Mouse (Mus musculus) brain, embryonic 14.5 days (tissue): ENCODE results near the gene Chd6.

Experiments
- CTCF ChIP-seq: fragments of 200-500 bp; IDR thresholded peaks from 2 replicates; pipeline ENCODE4 v1.5.1; 2012; ENCODE audit warnings: inconsistent platforms, mild to moderate bottlenecking, moderate library complexity, borderline replicate concordance; ENCODE audit not compliant: insufficient read depth, insufficient read length; ENCODE audit errors: extremely low read depth
- POLR2A ChIP-seq: fragments of 200-500 bp; IDR thresholded peaks from 2 replicates; pipeline ENCODE4 v1.6.1; 2012; ENCODE audit warnings: mild to moderate bottlenecking, inconsistent platforms, borderline replicate concordance; ENCODE audit not compliant: poor library complexity, insufficient read depth, insufficient read length, severe bottlenecking; ENCODE audit errors: extremely low read depth

- TF ChIP-seq CTCF, result no peak
- no peak for TF ChIP-seq POLR2A
These were observed 118.4 kb downstream of the Chd6 start for GRCm38 (mm10) chr2:160990339-160991070.
